15 mouse cellular contexts compared by ENCODE assay signal in the genomic region with DNA sequence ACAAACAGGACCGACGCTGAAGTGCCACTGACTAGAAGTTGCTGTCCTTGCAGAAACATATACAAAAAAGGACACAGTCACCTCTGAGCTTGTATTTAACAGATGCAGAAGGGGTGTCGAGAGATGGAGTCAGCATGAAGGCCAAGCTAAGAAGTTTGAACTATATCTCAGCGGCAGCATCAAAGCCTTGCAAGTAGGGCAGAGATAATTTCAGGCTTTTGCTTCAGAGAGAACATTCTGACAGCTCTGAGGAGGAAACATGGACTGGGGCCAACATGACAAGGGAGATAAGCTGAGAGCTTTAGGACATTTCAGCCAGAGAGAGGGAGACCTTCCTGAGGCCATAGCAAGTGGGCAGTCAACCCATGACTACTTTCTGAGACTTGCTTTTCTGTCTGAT.
DNase-seq lines count a peak whose midpoint lies in the region; ATAC-seq lines count a peak whose summit lies in the region.
"Had no signal": no experiment of that assay in that cellular context is flagged by ENCODE, and none has a peak within 500 bp of the region (broad histone marks: within the 10 kb centered on the region; RNA-seq: fewer than 3 reads in every experiment).

No protein-coding gene starts in this region.

- no peaks in the 10 kb centered on the region for H3K27me3 ChIP-seq in heart, embryonic 14.5 days (ENCODE audit: control insufficient read depth, insufficient read depth, low read length)
- H3K27me3 ChIP-seq: limb, embryonic 12.5 days; neural tube, embryonic 15.5 days; stomach, embryonic 15.5 days had no signal

- H3K27ac ChIP-seq in heart, embryonic 14.5 days (replicated peaks in 1 of 2; ENCODE audit: control insufficient read depth in 1 of 2, insufficient read depth in 1 of 2, low read depth in 2 of 2, low read length in 2 of 2) = no peak overlapping the region
- H3K27ac ChIP-seq: limb, embryonic 12.5 days; neural tube, embryonic 15.5 days; stomach, embryonic 15.5 days had no signal

- H3K36me3 ChIP-seq in heart, embryonic 14.5 days (ENCODE audit: control insufficient read depth, insufficient read depth, low read length) = no peaks in the 10 kb centered on the region
- H3K36me3 ChIP-seq: limb, embryonic 12.5 days; neural tube, embryonic 15.5 days; stomach, embryonic 15.5 days had no signal

- peaks cover 0 to 10% of the 10 kb centered on the region in 2 experiments; a peak in 1 of 4 replicates for H3K4me1 ChIP-seq in heart, embryonic 14.5 days (ENCODE audit: control insufficient read depth in 2 of 2, insufficient read depth in 2 of 2, low read length in 2 of 2)
- H3K4me1 ChIP-seq: neural tube, embryonic 15.5 days; stomach, embryonic 15.5 days had no signal

- H3K9ac ChIP-seq in heart, embryonic 14.5 days (ENCODE audit: low read length) = no peak overlapping the region
- H3K9ac ChIP-seq: limb, embryonic 12.5 days; neural tube, embryonic 15.5 days; stomach, embryonic 15.5 days had no signal

- 13% methylated on average over 4 of the region's 4 CpGs for WGBS in heart, embryonic 14.5 days

- ATAC-seq in heart, embryonic 14.5 days (ENCODE audit: insufficient number of reproducible peaks, insufficient read depth, low FRiP score, low read depth) = 0 out of 2 replicates have a peak, but pooled peaks have one; percentile 31
- ATAC-seq: forebrain, embryonic 16.5 days; inflammation-experienced regulatory T-cells, adult 6 months; midbrain, embryonic 16.5 days had no signal

- no peak overlapping the region for H3K4me3 ChIP-seq in heart, embryonic 14.5 days (ENCODE audit: control insufficient read depth in 1 of 2, insufficient read depth in 1 of 2, low read depth in 1 of 2, low read length in 2 of 2)
- H3K4me3 ChIP-seq: limb, embryonic 12.5 days; neural tube, embryonic 15.5 days; stomach, embryonic 15.5 days had no signal

- no peak overlapping the region for H3K4me2 ChIP-seq in heart, embryonic 14.5 days (ENCODE audit: low read length)
- H3K4me2 ChIP-seq: limb, embryonic 12.5 days; neural tube, embryonic 15.5 days; stomach, embryonic 15.5 days had no signal

- H3K9me3 ChIP-seq in heart, embryonic 14.5 days (ENCODE audit: control insufficient read depth, low read length) = no peaks in the 10 kb centered on the region
- H3K9me3 ChIP-seq: limb, embryonic 12.5 days; neural tube, embryonic 15.5 days; stomach, embryonic 15.5 days had no signal

- DNase-seq in adrenal gland, adult 2 months = peak; percentile 66
- DNase-seq in adrenal gland, postnatal 14 days = peak; percentile 80
- peak; percentile 77 for DNase-seq in lung, postnatal 10 days
- no peak for DNase-seq in liver
- DNase-seq in left cerebral cortex, adult 9 months (ENCODE audit: low spot score in 2 of 2) = no peak
- no peak for DNase-seq in urinary bladder, postnatal 10 days (ENCODE audit: low spot score)
- DNase-seq: kidney, postnatal 36 days; right cerebral cortex, postnatal 4 days had no signal

Comparison
In these comparisons a context has a peak if more than half of its experiments do, and no peak if none do; other contexts are left out.
1. DNase-seq: peak in adrenal gland, adult 2 months (single experiment), adrenal gland, postnatal 14 days (single experiment) and lung, postnatal 10 days (single experiment); none in liver (single experiment), left cerebral cortex, adult 9 months (0 of 2) and urinary bladder, postnatal 10 days (single experiment).